Mouse (Mus musculus) forebrain, embryonic 10.5 days (tissue): ENCODE results near the gene Tada2a. TPM values are rescaled to one million over a fixed set of nuclear protein-coding genes. Genes with fewer than 3 reads are reported as not detected.

ENCODE experiments used
- DNase-seq: peaks from one replicate; pipeline ENCODE4 v3.0.0-alpha.2; 2017; ENCODE audit warnings: low spot score; ENCODE audit errors: extremely low spot score
- H3K27ac ChIP-seq: fragments of 300-500 bp; sonication (generic); 2 replicates; pipeline ENCODE4 v1.5.1; 2016; ENCODE audit warnings: mild to moderate bottlenecking
- H3K27me3 ChIP-seq: fragments of 300-500 bp; sonication (generic); 2 replicates; pipeline ENCODE4 v1.6.1; 2016; ENCODE audit warnings: mild to moderate bottlenecking; ENCODE audit not compliant: poor library complexity, severe bottlenecking
- H3K36me3 ChIP-seq: fragments of 300-500 bp; sonication (generic); replicated peaks from 2 replicates; pipeline ENCODE4 v1.6.1; 2016; ENCODE audit warnings: mild to moderate bottlenecking, moderate library complexity
- H3K4me1 ChIP-seq: fragments of 300-500 bp; sonication (generic); 2 replicates; pipeline ENCODE4 v1.6.1; 2016
- H3K4me3 ChIP-seq: fragments of 300-500 bp; sonication (generic); 2 replicates; pipeline ENCODE4 v1.5.1; 2016; ENCODE audit warnings: mild to moderate bottlenecking, moderate library complexity
- H3K9me3 ChIP-seq: fragments of 300-500 bp; sonication (generic); 2 replicates; pipeline ENCODE4 v1.6.1; 2016; ENCODE audit warnings: mild to moderate bottlenecking, moderate library complexity
- WGBS: fragments of 180-500 bp; shearing (Covaris S2); methylation state at CpG from one replicate; pipeline ENCODE4 v1.1.7; 2016; 5-methylcytosine and 5-hydroxymethylcytosine counted together
- polyA plus RNA-seq: library from polyadenylated mRNA; unstranded; fragments of >200 nt; fragmentation: Nextera tagmentation; extraction: Ambion mirVana; gene quantifications from 2 replicates; pipeline ENCODE4 v1.2.1, GENCODE M21; 2016

The Tada2a gene
- polyA plus RNA-seq, 1 experiment from 2014 or later, result 43.7 TPM

- 92% methylated on average over 5 of the region's 5 CpGs for WGBS
- peaks cover 96% of the 10 kb centered on the region for H3K36me3 ChIP-seq
- DNase-seq, result no peak
Observed at GRCm38 (mm10) chr11:84097251-84097998, 32.0 kb downstream of the Tada2a start.

DNA sequence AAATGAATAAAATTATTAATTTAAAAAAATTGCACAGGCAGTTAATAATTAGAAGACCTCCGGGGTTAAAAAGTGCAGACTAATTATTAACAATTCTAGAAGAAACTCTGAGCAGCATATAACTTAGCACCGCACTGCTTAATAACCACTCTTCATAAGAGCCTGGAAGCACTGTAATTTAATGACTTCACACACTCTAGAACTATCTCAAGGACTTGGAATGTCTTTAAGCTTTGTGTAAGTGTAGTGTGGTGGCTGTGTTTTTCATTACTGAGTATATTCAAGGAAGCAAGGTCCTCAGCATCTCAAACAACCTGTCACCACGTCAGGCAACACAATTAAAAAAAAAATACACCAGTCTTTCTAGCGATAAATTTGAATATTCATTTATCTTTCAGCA is 34.3 kb downstream of the Tada2a start:
- 91% methylated on average over 4 of the region's 4 CpGs for WGBS

More at GRCm38 (mm10) chr11:84097251-84097998, 32.0 kb downstream of the Tada2a start:
- Histone ChIP-seq H3K27ac (no peak overlapping the region), H3K9me3 (no peaks in the 10 kb centered on the region), H3K4me1 (0 out of 2 replicates have a peak, but pooled peaks cover 5% of the 10 kb centered on the region), H3K27me3 (no peaks in the 10 kb centered on the region), H3K4me3 (no peak overlapping the region)

DNA sequence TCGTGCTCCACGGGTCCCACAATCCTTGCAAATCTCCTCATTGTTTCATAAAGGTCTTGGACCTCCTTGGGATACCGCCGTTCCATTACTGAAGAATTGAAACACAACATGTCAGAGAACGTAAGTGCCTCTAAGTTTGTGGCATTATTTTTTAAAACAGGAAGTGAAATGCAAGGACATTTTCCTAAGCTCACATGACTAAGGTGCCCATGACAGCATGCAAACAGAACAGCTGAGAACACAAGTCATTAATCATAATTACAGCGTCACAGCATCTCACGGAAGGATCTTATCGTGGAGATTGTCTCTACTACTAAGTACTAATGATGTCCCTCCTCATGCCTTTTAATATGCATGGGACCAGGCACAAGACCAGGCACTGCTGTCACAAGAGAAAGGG is 38.8 kb downstream of the Tada2a start:
- no peak for DNase-seq
- WGBS, result 93% methylated on average over 8 of the region's 8 CpGs
- Histone ChIP-seq H3K27ac (no peak overlapping the region), H3K9me3 (no peaks in the 10 kb centered on the region), H3K36me3 (peaks cover 90% of the 10 kb centered on the region), H3K4me1 (no peaks in the 10 kb centered on the region), H3K4me3 (no peak overlapping the region), H3K27me3 (no peaks in the 10 kb centered on the region)

More for the DNA sequence above, 34.3 kb downstream of the Tada2a start:
- Histone ChIP-seq H3K4me1 (no peaks in the 10 kb centered on the region), H3K27ac (no peak overlapping the region), H3K4me3 (no peak overlapping the region), H3K36me3 (peaks cover 95% of the 10 kb centered on the region), H3K9me3 (no peaks in the 10 kb centered on the region), H3K27me3 (no peaks in the 10 kb centered on the region)
- no peak for DNase-seq

- no peak for DNase-seq
- Histone ChIP-seq H3K4me3 (no peak overlapping the region), H3K27ac (no peak overlapping the region), H3K4me1 (no peaks in the 10 kb centered on the region), H3K9me3 (no peaks in the 10 kb centered on the region), H3K27me3 (no peaks in the 10 kb centered on the region), H3K36me3 (peaks cover 82% of the 10 kb centered on the region)
- 93% methylated on average over 5 of the region's 5 CpGs for WGBS
Observed at GRCm38 (mm10) chr11:84081901-84082300, 47.5 kb downstream of the Tada2a start.

DNA sequence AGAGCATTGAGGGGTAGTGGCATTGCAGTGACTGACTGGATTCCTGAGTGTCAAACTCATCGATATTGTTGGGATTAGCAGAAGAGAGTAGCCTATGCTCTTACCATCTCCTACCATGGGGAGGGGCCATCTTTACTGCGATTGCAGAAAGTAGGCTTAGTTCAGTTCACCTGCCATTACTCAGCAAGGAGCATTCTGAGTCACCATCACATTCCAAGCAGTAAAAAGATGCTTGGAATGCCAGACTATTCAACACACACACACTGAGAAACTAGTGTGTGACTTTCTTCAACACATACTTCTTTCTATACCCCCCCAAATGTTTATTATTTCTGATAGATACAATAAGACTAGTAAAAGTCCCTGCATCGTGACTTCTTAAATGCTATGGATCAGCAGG is 49.1 kb downstream of the Tada2a start:
- WGBS, result 94% methylated on average over 3 of the region's 3 CpGs
- H3K4me3 ChIP-seq, result no peak overlapping the region
- H3K27ac ChIP-seq, result no peak overlapping the region
- H3K4me1 ChIP-seq, result no peaks in the 10 kb centered on the region
- no peaks in the 10 kb centered on the region for H3K27me3 ChIP-seq
- H3K36me3 ChIP-seq, result peaks cover 69% of the 10 kb centered on the region
- no peak for DNase-seq
- H3K9me3 ChIP-seq, result no peaks in the 10 kb centered on the region

GRCm38 (mm10) chr11:84079887-84080286 is 49.5 kb downstream of the Tada2a start:
- DNase-seq, result no peak
- Histone ChIP-seq H3K4me1 (no peaks in the 10 kb centered on the region), H3K9me3 (no peaks in the 10 kb centered on the region), H3K27ac (no peak overlapping the region), H3K4me3 (no peak overlapping the region), H3K36me3 (peaks cover 66% of the 10 kb centered on the region), H3K27me3 (no peaks in the 10 kb centered on the region)
- WGBS, result 89% methylated on average over 4 of the region's 4 CpGs

- Histone ChIP-seq H3K9me3 (no peaks in the 10 kb centered on the region), H3K27me3 (no peaks in the 10 kb centered on the region), H3K4me1 (no peaks in the 10 kb centered on the region), H3K4me3 (no peak overlapping the region), H3K36me3 (peaks cover 60% of the 10 kb centered on the region), H3K27ac (no peak overlapping the region)
- no peak for DNase-seq
- 94% methylated on average over 11 of the region's 11 CpGs for WGBS
Observed at GRCm38 (mm10) chr11:84079361-84079760, 50.0 kb downstream of the Tada2a start.

DNA sequence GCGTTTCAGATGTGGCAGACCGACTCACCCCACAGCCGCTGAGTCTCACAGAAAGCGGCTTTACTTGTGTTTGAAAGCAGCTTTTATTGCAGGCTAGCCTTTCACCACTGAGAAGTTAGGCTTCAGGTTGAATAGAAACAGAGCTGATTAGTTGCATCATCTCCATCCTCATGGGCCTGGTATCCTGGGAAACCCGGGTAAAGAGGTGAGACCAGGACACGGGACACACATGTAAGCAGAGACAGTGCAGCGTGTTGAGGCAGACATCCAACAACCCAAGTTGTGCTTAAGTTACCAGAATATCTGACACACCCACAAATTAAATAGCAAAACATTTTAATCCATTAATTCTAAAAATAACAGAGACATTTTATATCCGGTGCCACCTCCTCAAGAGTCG is 50.8 kb downstream of the Tada2a start:
- H3K9me3 ChIP-seq, result no peaks in the 10 kb centered on the region
- H3K36me3 ChIP-seq, result peaks cover 55% of the 10 kb centered on the region
- H3K27ac ChIP-seq, result no peak overlapping the region
- H3K4me1 ChIP-seq, result peaks cover 1% of the 10 kb centered on the region
- 89% methylated on average over 9 of the region's 9 CpGs for WGBS
- DNase-seq, result no peak
- H3K4me3 ChIP-seq, result no peak overlapping the region
- no peaks in the 10 kb centered on the region for H3K27me3 ChIP-seq

- 89% methylated on average over 2 of the region's 2 CpGs for WGBS
- Histone ChIP-seq H3K4me3 (no peak overlapping the region), H3K36me3 (peaks cover 42% of the 10 kb centered on the region), H3K27me3 (no peaks in the 10 kb centered on the region), H3K4me1 (peaks cover 12% of the 10 kb centered on the region), H3K9me3 (no peaks in the 10 kb centered on the region), H3K27ac (no peak overlapping the region)
- DNase-seq, result no peak
Observed at GRCm38 (mm10) chr11:84077008-84077407, 52.4 kb downstream of the Tada2a start.

GRCm38 (mm10) chr11:84073816-84074764 is 55.3 kb downstream of the Tada2a start:
- H3K36me3 ChIP-seq, result peaks cover 13% of the 10 kb centered on the region
- H3K9me3 ChIP-seq, result no peaks in the 10 kb centered on the region
- H3K27me3 ChIP-seq, result peaks cover 23% of the 10 kb centered on the region
- peaks cover 12% of the 10 kb centered on the region for H3K4me1 ChIP-seq
- no peak overlapping the region for H3K4me3 ChIP-seq
- WGBS, result 88% methylated on average over 7 of the region's 7 CpGs
- no peak overlapping the region for H3K27ac ChIP-seq
- DNase-seq, result no peak

GRCm38 (mm10) chr11:84072904-84073651 is 56.3 kb downstream of the Tada2a start:
- Histone ChIP-seq H3K36me3 (peaks cover 3% of the 10 kb centered on the region; the same call in 1 of the 2 replicates), H3K4me3 (no peak overlapping the region), H3K4me1 (peaks cover 21% of the 10 kb centered on the region), H3K27ac (no peak overlapping the region), H3K9me3 (no peaks in the 10 kb centered on the region), H3K27me3 (peaks cover 33% of the 10 kb centered on the region)
- no peak for DNase-seq
- WGBS, result 61% methylated on average over 9 of the region's 9 CpGs

DNA sequence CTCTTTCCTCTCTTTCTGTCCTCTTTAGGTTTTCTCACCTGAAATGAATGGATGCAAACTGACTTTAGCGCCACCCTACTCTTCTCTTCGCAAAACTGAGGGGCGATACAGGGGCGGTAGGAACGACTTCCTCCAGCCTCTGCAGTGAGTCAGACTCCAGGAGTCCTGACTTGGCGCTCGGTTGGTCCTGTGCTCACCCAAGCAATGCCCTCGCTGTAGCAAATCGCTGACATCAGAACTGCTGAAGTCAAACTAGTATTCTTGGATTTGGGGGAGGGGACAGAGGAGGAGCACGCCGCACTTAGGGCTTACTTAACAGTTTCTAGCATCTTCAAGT is 60.4 kb downstream of the Tada2a start, which contains the start of gene Dusp14:
Gene Dusp14, minus strand, starts transcription at position 228 of the 337 bp plus-strand sequence.
- Histone ChIP-seq H3K4me1 (peaks cover 47% of the 10 kb centered on the region), H3K27ac (peak within 1 kb of the TSS; percentile 87), H3K36me3 (no peaks in the 10 kb centered on the region), H3K27me3 (peaks cover 66% of the 10 kb centered on the region), H3K9me3 (no peaks in the 10 kb centered on the region), H3K4me3 (peak within 1 kb of the TSS; percentile 77)
- DNase-seq, result no peak
- WGBS, result 16% methylated on average over 11 of the region's 11 CpGs
